Mouse (Mus musculus) lung, embryonic 15.5 days (tissue): ENCODE results near the gene Fbxw15. TPM values are rescaled to one million over a fixed set of nuclear protein-coding genes. Genes with fewer than 3 reads are reported as not detected.
"Not testable (repeated sequence)": the region's sequence is repeated elsewhere in the genome, so short reads cannot be mapped to it uniquely, and the experiment has no call there.

Experiments used
- ATAC-seq: fragments of 200-750 bp; cut with Nextera tagmentation; 2 replicates; pipeline ENCODE4 v1.8.0; 2017; ENCODE audit warnings: moderate number of reproducible peaks, borderline replicate concordance; ENCODE audit not compliant: low FRiP score, low TSS enrichment; ENCODE audit errors: extremely low read depth
- H3K27ac ChIP-seq: fragments of 300-500 bp; sonication (generic); 2 replicates; pipeline ENCODE4 v1.5.1; 2015; ENCODE audit warnings: moderate library complexity, mild to moderate bottlenecking, inconsistent platforms
- H3K27me3 ChIP-seq: fragments of 300-500 bp; sonication (generic); 2 replicates; pipeline ENCODE4 v1.6.1; 2015; ENCODE audit warnings: inconsistent platforms
- H3K36me3 ChIP-seq: fragments of 300-500 bp; sonication (generic); 2 replicates; pipeline ENCODE4 v1.6.1; 2015; ENCODE audit warnings: inconsistent platforms
- H3K4me1 ChIP-seq: fragments of 300-500 bp; sonication (generic); 2 replicates; pipeline ENCODE4 v1.6.1; 2015; ENCODE audit warnings: inconsistent platforms
- H3K4me2 ChIP-seq: fragments of 300-500 bp; sonication (generic); 2 replicates; pipeline ENCODE4 v1.6.1; 2015; ENCODE audit warnings: inconsistent platforms, mild to moderate bottlenecking, moderate library complexity
- H3K4me3 ChIP-seq: fragments of 300-500 bp; sonication (generic); 2 replicates; pipeline ENCODE4 v1.5.1; 2015; ENCODE audit warnings: mild to moderate bottlenecking, inconsistent platforms
- H3K9ac ChIP-seq: fragments of 300-500 bp; sonication (generic); 2 replicates; pipeline ENCODE4 v1.6.1; 2015; ENCODE audit warnings: inconsistent platforms
- H3K9me3 ChIP-seq: fragments of 300-500 bp; sonication (generic); 2 replicates; pipeline ENCODE4 v1.6.1; 2016; ENCODE audit warnings: inconsistent platforms
- WGBS: fragments of 180-500 bp; shearing (Covaris S2); methylation state at CpG from one replicate; pipeline ENCODE4 v1.1.7; 2015; 5-methylcytosine and 5-hydroxymethylcytosine counted together
- polyA plus RNA-seq: library from polyadenylated mRNA; unstranded; fragments of >200 nt; fragmentation: Nextera tagmentation; extraction: Ambion mirVana; gene quantifications from 2 replicates; pipeline ENCODE4 v1.2.1, GENCODE M21; 2015

The Fbxw15 gene
- polyA plus RNA-seq = not detected in 2 replicates

GRCm38 (mm10) chr9:109568162-109568561, at the start of gene Fbxw15:
TSS of gene Fbxw15 (minus strand) at chr9:109568262.
- H3K27ac ChIP-seq, H3K36me3 ChIP-seq, H3K4me1 ChIP-seq, H3K27me3 ChIP-seq, H3K4me2 ChIP-seq, H3K4me3 ChIP-seq, H3K9me3 ChIP-seq, ATAC-seq, H3K9ac ChIP-seq: not testable (repeated sequence)
- 70% methylated on average over 4 of the region's 4 CpGs for WGBS

DNA sequence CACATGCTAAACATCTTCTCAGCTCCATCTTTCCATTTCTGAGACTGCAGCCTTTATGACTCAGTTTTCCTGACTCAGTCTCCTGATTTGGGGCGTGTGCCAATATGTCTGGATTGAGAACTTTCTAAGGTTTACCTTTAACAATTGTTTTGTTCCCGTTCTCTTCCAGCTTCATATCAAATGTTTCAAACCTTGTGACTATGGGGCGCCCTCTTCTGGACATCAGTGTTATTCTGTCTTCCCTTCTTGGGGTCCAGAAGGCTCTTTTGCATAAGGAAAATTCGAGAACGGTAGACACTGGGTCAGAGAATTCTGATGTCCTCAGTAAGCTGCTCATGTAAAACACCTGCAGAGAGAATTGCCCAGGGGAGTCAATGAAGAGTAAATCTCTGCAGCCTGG, 38.8 kb upstream of the Fbxw15 start:
- not testable (repeated sequence) for H3K27ac ChIP-seq, H3K4me1 ChIP-seq, H3K4me3 ChIP-seq, H3K9ac ChIP-seq, H3K4me2 ChIP-seq, H3K27me3 ChIP-seq, ATAC-seq, H3K36me3 ChIP-seq, H3K9me3 ChIP-seq
- 31% methylated on average over 5 of the region's 5 CpGs for WGBS

GRCm38 (mm10) chr9:109602128-109602527, 34.1 kb upstream of the Fbxw15 start:
- not testable (repeated sequence) for H3K4me2 ChIP-seq, H3K9me3 ChIP-seq, H3K4me1 ChIP-seq, H3K27me3 ChIP-seq, H3K9ac ChIP-seq, H3K4me3 ChIP-seq, H3K27ac ChIP-seq, ATAC-seq, H3K36me3 ChIP-seq
- 46% methylated on average over 2 of the region's 2 CpGs for WGBS

- H3K4me3 ChIP-seq = no peak overlapping the region
- H3K9me3 ChIP-seq = no peaks in the 10 kb centered on the region
- no peaks in the 10 kb centered on the region for H3K4me1 ChIP-seq
- no peak overlapping the region for H3K27ac ChIP-seq
- ATAC-seq = no peak
- H3K36me3 ChIP-seq = no peaks in the 10 kb centered on the region
- H3K27me3 ChIP-seq = no peaks in the 10 kb centered on the region
- no peak overlapping the region for H3K4me2 ChIP-seq
- no peak overlapping the region for H3K9ac ChIP-seq
Measured at GRCm38 (mm10) chr9:109597226-109597625, 29.2 kb upstream of the Fbxw15 start.

GRCm38 (mm10) chr9:109594866-109595265, 26.8 kb upstream of the Fbxw15 start:
- Histone ChIP-seq H3K36me3 (no peaks in the 10 kb centered on the region), H3K4me3 (no peak overlapping the region), H3K9me3 (no peaks in the 10 kb centered on the region), H3K4me1 (no peaks in the 10 kb centered on the region), H3K4me2 (no peak overlapping the region), H3K9ac (no peak overlapping the region), H3K27ac (no peak overlapping the region), H3K27me3 (no peaks in the 10 kb centered on the region)
- WGBS = 64% methylated on average over 2 of the region's 2 CpGs
- ATAC-seq = no peak

DNA sequence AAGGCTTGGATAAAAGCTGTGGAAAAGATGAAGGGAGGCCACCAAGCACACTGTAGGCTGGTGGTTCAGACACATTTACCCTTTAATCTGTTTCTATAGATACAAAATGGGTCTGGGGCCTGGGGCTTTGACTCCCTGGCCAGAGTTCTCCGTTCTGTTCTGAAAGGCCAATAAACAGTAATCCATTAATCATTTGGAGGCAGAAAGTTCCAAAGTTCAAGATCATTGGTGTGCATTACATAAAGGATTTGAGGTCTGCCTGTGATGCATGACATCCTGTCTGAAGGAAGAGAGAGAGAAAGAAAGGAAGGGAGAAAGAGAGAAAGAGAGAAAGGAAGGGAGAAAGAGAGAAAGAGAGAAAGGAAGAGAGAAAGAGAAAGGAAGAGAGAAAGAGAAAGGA, 2.5 kb downstream of the Fbxw15 start:
- Histone ChIP-seq H3K9ac (no peak overlapping the region), H3K27ac (no peak overlapping the region), H3K27me3 (no peaks in the 10 kb centered on the region), H3K4me2 (no peak overlapping the region), H3K9me3 (no peaks in the 10 kb centered on the region), H3K4me1 (no peaks in the 10 kb centered on the region), H3K36me3 (no peaks in the 10 kb centered on the region), H3K4me3 (no peak overlapping the region)
- no peak for ATAC-seq
- 54% methylated on average over 1 of the region's 1 CpGs for WGBS

GRCm38 (mm10) chr9:109562106-109562505, 6.0 kb downstream of the Fbxw15 start:
- H3K27ac ChIP-seq, H3K9ac ChIP-seq, ATAC-seq, H3K27me3 ChIP-seq, H3K4me1 ChIP-seq, H3K9me3 ChIP-seq, H3K36me3 ChIP-seq, H3K4me3 ChIP-seq, H3K4me2 ChIP-seq: not testable (repeated sequence)

DNA sequence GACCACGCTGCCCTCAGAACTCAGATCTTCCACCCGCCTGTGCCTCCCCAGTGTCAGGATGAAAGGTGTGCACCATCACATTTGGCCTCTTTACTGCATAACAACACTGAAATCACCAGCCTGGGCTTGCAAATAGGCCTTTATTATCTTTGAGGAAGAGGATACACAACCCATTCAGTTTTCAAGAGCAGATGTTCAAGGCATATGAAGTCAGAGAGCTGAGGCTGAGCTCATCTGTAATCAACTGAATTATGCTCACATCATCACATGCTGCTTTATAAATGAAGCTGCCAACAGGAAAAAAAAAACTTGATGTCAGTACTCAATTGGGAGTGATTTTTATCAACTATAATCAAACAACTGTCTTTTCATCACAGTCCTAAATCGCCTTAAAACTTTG, 15.6 kb downstream of the Fbxw15 start:
- no peak overlapping the region for H3K27ac ChIP-seq
- no peaks in the 10 kb centered on the region for H3K9me3 ChIP-seq
- no peak overlapping the region for H3K4me2 ChIP-seq
- no peaks in the 10 kb centered on the region for H3K27me3 ChIP-seq
- H3K36me3 ChIP-seq = no peaks in the 10 kb centered on the region
- no peaks in the 10 kb centered on the region for H3K4me1 ChIP-seq
- 70% methylated on average over 3 of the region's 3 CpGs for WGBS
- no peak for ATAC-seq
- no peak overlapping the region for H3K4me3 ChIP-seq
- H3K9ac ChIP-seq = no peak overlapping the region

DNA sequence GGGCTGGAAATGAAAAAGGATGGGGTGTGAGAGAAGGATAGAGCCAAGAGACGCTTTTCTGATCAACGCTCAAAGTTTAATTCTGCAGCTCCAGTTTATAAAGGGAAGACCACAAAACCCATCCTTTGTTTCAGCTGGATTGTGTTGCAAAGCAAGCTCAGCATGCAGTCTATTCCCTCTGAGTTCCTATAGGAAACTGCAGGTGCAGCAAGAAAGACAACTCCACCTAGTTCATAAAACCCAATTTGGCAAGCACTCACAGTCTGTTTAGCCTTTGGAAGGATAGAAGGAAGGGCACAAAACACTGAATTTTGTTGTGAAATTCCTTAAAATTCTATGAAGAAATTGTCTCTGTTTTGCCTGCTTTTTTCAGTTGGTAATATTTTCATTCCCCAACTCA, 18.4 kb downstream of the Fbxw15 start:
- H3K27ac ChIP-seq, ATAC-seq, H3K4me1 ChIP-seq, H3K9ac ChIP-seq, H3K4me3 ChIP-seq, H3K9me3 ChIP-seq, H3K27me3 ChIP-seq, H3K4me2 ChIP-seq, H3K36me3 ChIP-seq: not testable (repeated sequence)
- WGBS = 46% methylated on average over 2 of the region's 2 CpGs

DNA sequence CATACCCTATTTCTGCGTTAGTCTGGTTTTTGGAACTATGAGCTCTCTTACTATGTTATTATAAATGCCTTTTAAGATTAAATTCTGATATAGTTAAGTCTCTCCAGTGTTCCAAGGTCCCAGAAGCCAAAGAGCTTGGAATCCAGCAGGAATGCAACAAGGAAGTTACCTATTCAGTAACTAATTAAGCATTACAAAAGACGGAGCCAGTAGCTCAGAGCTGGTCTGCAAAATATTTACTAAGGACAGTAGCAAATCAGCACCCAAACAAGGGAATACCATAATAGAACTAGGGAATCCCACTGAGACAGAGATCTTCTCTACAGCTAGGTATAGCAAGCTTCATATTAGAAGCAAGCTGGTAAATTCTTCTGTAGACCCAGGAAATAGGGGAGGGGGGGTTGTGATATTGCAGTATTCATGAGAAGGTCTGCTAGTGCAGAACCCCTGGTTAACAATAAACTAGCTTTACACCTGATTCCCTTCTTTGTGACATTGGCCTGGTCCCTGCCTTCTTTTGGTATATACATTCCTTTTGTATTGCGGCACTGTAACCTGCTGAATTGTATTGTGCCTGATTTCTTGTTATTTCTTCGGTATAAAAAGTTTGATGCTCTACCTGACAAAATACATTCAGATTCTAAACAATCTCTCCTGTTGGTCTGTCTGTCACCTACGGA, 44.5 kb downstream of the Fbxw15 start:
- no peaks in the 10 kb centered on the region for H3K36me3 ChIP-seq

More for the DNA sequence above, 44.5 kb downstream of the Fbxw15 start:
- H3K27ac ChIP-seq = no peak overlapping the region
- H3K4me2 ChIP-seq = no peak overlapping the region
- H3K9ac ChIP-seq = no peak overlapping the region
- no peaks in the 10 kb centered on the region for H3K4me1 ChIP-seq
- no peaks in the 10 kb centered on the region for H3K9me3 ChIP-seq
- no peak overlapping the region for H3K4me3 ChIP-seq
- H3K27me3 ChIP-seq = no peaks in the 10 kb centered on the region
- ATAC-seq = no peak
- 75% methylated on average over 5 of the region's 5 CpGs for WGBS

Other genes with a start within 250 kb of the Fbxw15 start
- not detected in 2 replicates for gene Fbxw28, start 228.6 kb downstream of the Fbxw15 start, polyA plus RNA-seq
- gene Fbxw22, start 164.0 kb downstream of the Fbxw15 start, polyA plus RNA-seq = not detected in 2 replicates
- not detected in 2 replicates for gene Fbxw16, start 119.1 kb downstream of the Fbxw15 start, polyA plus RNA-seq
- not detected in 2 replicates for gene Fbxw19, start 72.4 kb downstream of the Fbxw15 start, polyA plus RNA-seq
- gene Fbxw24, start 57.8 kb upstream of the Fbxw15 start, polyA plus RNA-seq = 0.10 TPM in 1 of 2 replicates, not detected in the other
- gene Fbxw25, start 96.4 kb upstream of the Fbxw15 start, polyA plus RNA-seq = not detected in 2 replicates
- not detected in 2 replicates for gene Fbxw18, start 134.4 kb upstream of the Fbxw15 start, polyA plus RNA-seq
- gene Fbxw26, start 177.8 kb upstream of the Fbxw15 start, polyA plus RNA-seq = not detected in 2 replicates
- gene Fbxw27, start 222.4 kb upstream of the Fbxw15 start, polyA plus RNA-seq = not detected in 2 replicates
- not detected in 2 replicates for gene Spink8, start 244.0 kb upstream of the Fbxw15 start, polyA plus RNA-seq